Mouse (Mus musculus) embryonic facial prominence, embryonic 14.5 days (tissue): ENCODE measurements around the gene Wdr46. TPM values are rescaled to one million over a fixed set of nuclear protein-coding genes. Genes with fewer than 3 reads are reported as not detected.

ENCODE experiments used
- ATAC-seq: fragments of 200-750 bp; cut with Nextera tagmentation; 2 replicates; pipeline ENCODE4 v1.8.0; 2017; ENCODE audit warnings: low read depth, moderate number of reproducible peaks, moderate TSS enrichment
- DNase-seq: peaks from one replicate; pipeline ENCODE4 v3.0.0-alpha.2; 2015; ENCODE audit warnings: low spot score
- H3K27ac ChIP-seq: fragments of 300-500 bp; sonication (generic); replicated peaks from 2 replicates; pipeline ENCODE4 v1.5.1; 2014; ENCODE audit warnings: low read depth, mild to moderate bottlenecking, low read length, moderate library complexity
- H3K27me3 ChIP-seq: fragments of 300-500 bp; sonication (generic); replicated peaks from 2 replicates; pipeline ENCODE4 v1.6.1; 2014; ENCODE audit warnings: low read length; ENCODE audit not compliant: control insufficient read depth, insufficient read depth
- H3K36me3 ChIP-seq: fragments of 300-500 bp; sonication (generic); 2 replicates; pipeline ENCODE4 v1.6.1; 2014; ENCODE audit warnings: low read length, mixed read lengths; ENCODE audit not compliant: control insufficient read depth, insufficient read depth
- H3K4me1 ChIP-seq: fragments of 300-500 bp; sonication (generic); 2 replicates; pipeline ENCODE4 v1.6.1; 2014; ENCODE audit warnings: antibody characterized with exemption, low read length; ENCODE audit not compliant: control insufficient read depth, insufficient read depth
- H3K4me2 ChIP-seq: fragments of 300-500 bp; sonication (generic); 2 replicates; pipeline ENCODE4 v1.6.1; 2014; ENCODE audit warnings: low read depth, mild to moderate bottlenecking, low read length, moderate library complexity, mixed read lengths
- H3K4me3 ChIP-seq: fragments of 300-500 bp; sonication (generic); 2 replicates; pipeline ENCODE4 v1.5.1; 2014; ENCODE audit warnings: low read depth, mild to moderate bottlenecking, low read length
- H3K9ac ChIP-seq: fragments of 300-500 bp; sonication (generic); 2 replicates; pipeline ENCODE4 v1.6.1; 2014; ENCODE audit warnings: low read depth, mild to moderate bottlenecking, low read length, moderate library complexity, mixed read lengths
- H3K9me3 ChIP-seq: fragments of 300-500 bp; sonication (generic); 2 replicates; pipeline ENCODE4 v1.6.1; 2016; ENCODE audit warnings: low read length; ENCODE audit not compliant: control insufficient read depth
- WGBS: fragments of 180-500 bp; shearing (Covaris S2); extraction: QIAGEN DNeasy Blood & Tissue Kit; methylation state at CpG from one replicate; pipeline ENCODE4 v1.1.7; 2014; 5-methylcytosine and 5-hydroxymethylcytosine counted together
- polyA plus RNA-seq: library from polyadenylated mRNA; unstranded; fragments of >200 nt; fragmentation: Nextera tagmentation; extraction: Ambion mirVana; gene quantifications from 2 replicates; pipeline ENCODE4 v1.2.1, GENCODE M21; 2014

Gene Wdr46
- polyA plus RNA-seq, 1 experiment from 2014 or later = 15.4 TPM

DNA sequence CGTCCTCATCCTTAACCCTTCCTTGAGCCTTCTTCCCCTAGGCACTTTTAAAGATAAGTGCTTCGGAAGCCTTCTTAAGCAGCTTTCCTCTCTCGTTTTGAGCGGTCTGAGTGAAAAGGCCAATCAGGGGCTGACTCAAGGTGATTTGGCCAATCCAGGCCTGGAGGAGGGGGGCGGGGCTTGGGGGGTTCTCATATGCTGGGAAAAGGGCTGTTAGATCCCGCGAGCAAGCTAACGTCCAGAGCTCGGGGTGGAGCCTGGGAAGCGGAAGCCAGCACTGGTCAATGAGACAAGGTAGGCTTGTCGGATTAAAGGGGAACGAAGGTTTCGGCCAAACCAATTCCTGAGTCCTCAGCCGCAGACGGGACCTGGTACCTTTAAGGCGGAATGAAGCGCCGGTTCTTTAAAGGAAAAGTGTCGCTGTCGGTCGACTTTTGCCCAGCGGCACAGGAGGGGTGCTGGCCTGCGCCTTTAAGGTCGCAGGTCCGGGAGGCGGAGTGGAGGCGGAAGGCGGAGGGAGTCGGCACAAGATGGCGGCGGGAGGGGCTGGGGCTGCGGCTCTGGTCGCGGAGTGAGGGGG is 24.7 kb upstream of the Wdr46 start, which contains the start of the genes Tapbp and Zbtb22:
Gene Tapbp, plus strand, starts transcription at position 229 of the 580 bp plus-strand sequence.
Gene Zbtb22, plus strand, starts transcription at position 234 of the 580 bp plus-strand sequence.
- Histone ChIP-seq H3K27ac (peak within 1 kb of the TSS; percentile 76), H3K4me3 (peak within 1 kb of the TSS; percentile 51), H3K9ac (peak within 1 kb of the TSS; percentile 66), H3K9me3 (no peaks in the 10 kb centered on the region), H3K27me3 (no peaks in the 10 kb centered on the region), H3K4me1 (peaks cover 10% of the 10 kb centered on the region), H3K4me2 (peak within 1 kb of the TSS; percentile 70), H3K36me3 (peaks cover 52% of the 10 kb centered on the region)
- peak; percentile 99 for DNase-seq
- peak; percentile 93 for ATAC-seq
- WGBS = under 1% methylated on average over 22 of the region's 34 CpGs

DNA sequence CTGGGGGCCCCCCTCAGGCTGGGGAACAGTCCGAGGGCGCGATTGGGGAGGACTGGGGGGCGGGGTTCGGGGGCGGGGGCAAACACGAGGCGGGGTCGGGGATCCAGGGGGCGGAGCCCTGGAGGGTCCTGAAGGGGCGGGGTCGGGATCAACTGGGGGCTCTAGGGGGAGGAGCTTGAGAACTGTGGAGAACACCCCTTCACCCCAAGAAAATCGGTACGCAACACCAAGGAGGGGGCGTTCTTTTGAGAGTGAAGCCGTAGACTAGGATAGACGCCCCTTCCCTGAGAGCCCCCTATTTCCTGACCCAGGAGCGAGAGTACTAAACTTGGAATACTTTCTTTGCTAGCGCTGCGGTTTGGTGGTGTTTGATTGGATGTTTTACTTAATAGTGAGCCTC is 24.2 kb upstream of the Wdr46 start:
- Histone ChIP-seq H3K4me1 (peaks cover 10% of the 10 kb centered on the region), H3K4me3 (peak overlapping the region; percentile 51), H3K27me3 (no peaks in the 10 kb centered on the region), H3K36me3 (peaks cover 46% of the 10 kb centered on the region), H3K27ac (peak overlapping the region; percentile 76), H3K4me2 (peak overlapping the region; percentile 70), H3K9ac (peak overlapping the region; percentile 66), H3K9me3 (no peaks in the 10 kb centered on the region)
- peak; percentile 83 for DNase-seq
- ATAC-seq = peak; percentile 1; the same call in 1 of the 2 replicates
- WGBS = 2% methylated on average over 14 of the region's 20 CpGs

- DNase-seq (no peak), ATAC-seq (no peak)
- no peak overlapping the region for H3K27ac ChIP-seq
- H3K4me3 ChIP-seq = peak overlapping the region; percentile 51
- H3K36me3 ChIP-seq = peaks cover 39% of the 10 kb centered on the region
- H3K9ac ChIP-seq = peak overlapping the region; percentile 66; the same call in 1 of the 2 replicates
- H3K4me2 ChIP-seq = peak overlapping the region; percentile 70
- peaks cover 10% of the 10 kb centered on the region for H3K4me1 ChIP-seq
- H3K9me3 ChIP-seq = no peaks in the 10 kb centered on the region
- no peaks in the 10 kb centered on the region for H3K27me3 ChIP-seq
- WGBS = 70% methylated on average over 31 of the region's 31 CpGs
Measured at GRCm38 (mm10) chr17:33916847-33917655, 23.4 kb upstream of the Wdr46 start.

- Histone ChIP-seq H3K9ac (no peak overlapping the region), H3K36me3 (peaks cover 32% of the 10 kb centered on the region), H3K27ac (no peak overlapping the region), H3K4me3 (no peak overlapping the region), H3K4me2 (no peak overlapping the region), H3K4me1 (peaks cover 10% of the 10 kb centered on the region), H3K9me3 (no peaks in the 10 kb centered on the region), H3K27me3 (no peaks in the 10 kb centered on the region)
- DNase-seq (no peak), ATAC-seq (no peak)
- 82% methylated on average over 18 of the region's 18 CpGs for WGBS
Measured at GRCm38 (mm10) chr17:33917656-33918292, 22.7 kb upstream of the Wdr46 start.

- Histone ChIP-seq H3K27ac (0 out of 2 replicates have a peak overlapping the region, but pooled peaks have one; percentile 46), H3K36me3 (peaks cover 26% of the 10 kb centered on the region), H3K4me2 (peak overlapping the region; percentile 97), H3K4me1 (peaks cover 10% of the 10 kb centered on the region), H3K27me3 (no peaks in the 10 kb centered on the region), H3K9me3 (no peaks in the 10 kb centered on the region), H3K4me3 (peak overlapping the region; percentile 66), H3K9ac (no peak overlapping the region; the same call in 1 of the 2 replicates)
- no peak for DNase-seq
- WGBS = 61% methylated on average over 32 of the region's 37 CpGs
- ATAC-seq = no peak
Measured at GRCm38 (mm10) chr17:33918293-33919203, 21.9 kb upstream of the Wdr46 start.

GRCm38 (mm10) chr17:33919351-33920281 is 20.8 kb upstream of the Wdr46 start:
- peaks cover 15% of the 10 kb centered on the region; the same call in 1 of the 2 replicates for H3K36me3 ChIP-seq
- peak; percentile 69 for DNase-seq
- peak overlapping the region; percentile 66 for H3K4me3 ChIP-seq
- ATAC-seq = no peak
- H3K9me3 ChIP-seq = no peaks in the 10 kb centered on the region
- under 1% methylated on average over 48 of the region's 52 CpGs for WGBS
- H3K27me3 ChIP-seq = no peaks in the 10 kb centered on the region
- H3K9ac ChIP-seq = peak overlapping the region; percentile 68
- peaks cover 10% of the 10 kb centered on the region for H3K4me1 ChIP-seq
- H3K27ac ChIP-seq = peak overlapping the region; percentile 46
- peak overlapping the region; percentile 97 for H3K4me2 ChIP-seq

DNA sequence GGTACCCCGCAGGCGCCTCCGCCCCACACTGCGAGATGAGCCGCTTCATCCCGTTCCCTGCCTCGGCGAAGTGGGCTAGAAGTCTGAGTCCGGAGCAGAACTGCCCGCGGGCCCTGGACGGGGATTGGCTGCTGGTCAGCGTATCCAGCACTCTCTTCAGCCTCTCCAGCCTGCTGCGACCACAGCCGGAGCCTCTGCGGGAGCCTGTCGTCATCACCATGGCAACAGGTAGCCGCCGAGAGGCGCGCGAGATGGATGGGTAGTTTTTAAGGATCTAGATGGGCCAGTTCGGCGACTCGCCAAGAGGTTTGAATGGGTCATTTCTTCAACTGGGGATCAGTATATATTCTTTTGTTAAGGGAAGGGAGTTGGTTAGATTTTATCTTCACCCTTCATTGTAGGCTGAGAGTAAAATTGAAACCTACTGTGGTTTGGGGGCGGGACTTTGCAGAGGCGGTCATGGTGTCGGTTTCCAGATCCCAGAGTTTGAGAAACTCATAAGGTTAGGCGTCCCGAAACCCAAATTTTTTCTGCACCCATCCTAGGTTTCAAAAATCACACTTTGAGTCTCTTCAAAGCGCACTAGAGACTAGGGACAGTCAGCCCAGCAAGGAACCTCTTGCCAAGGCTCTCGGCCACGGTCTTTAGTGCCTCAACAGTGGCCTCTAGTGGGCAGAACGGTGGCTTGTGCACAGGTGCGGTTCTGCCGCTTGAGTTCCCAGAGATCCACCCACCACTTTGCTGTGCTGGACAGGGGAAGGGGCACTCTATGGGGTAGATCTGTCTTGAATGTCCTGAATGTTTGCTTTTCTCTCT is 20.0 kb upstream of the Wdr46 start:
- peak overlapping the region; percentile 97 for H3K4me2 ChIP-seq
- H3K4me1 ChIP-seq = peaks cover 5% of the 10 kb centered on the region
- H3K27me3 ChIP-seq = no peaks in the 10 kb centered on the region
- 1% methylated on average over 36 of the region's 36 CpGs for WGBS
- no peak overlapping the region; the same call in 1 of the 2 replicates for H3K27ac ChIP-seq
- ATAC-seq (peak; percentile 17; the same call in 1 of the 2 replicates), DNase-seq (peak; percentile 89)
- peaks cover 9% of the 10 kb centered on the region; the same call in 1 of the 2 replicates for H3K36me3 ChIP-seq
- H3K9me3 ChIP-seq = no peaks in the 10 kb centered on the region
- peak overlapping the region; percentile 68 for H3K9ac ChIP-seq
- H3K4me3 ChIP-seq = peak overlapping the region; percentile 66
